Mouse (Mus musculus) urinary bladder, postnatal 4 days (tissue): Measurements from ENCODE around the gene Tpi1.
"Not testable (repeated sequence)": the region's sequence is repeated elsewhere in the genome, so short reads cannot be mapped to it uniquely, and the experiment has no call there.

ENCODE experiments used
- DNase-seq, 2 experiments: peaks; one replicate each; pipeline ENCODE4 v3.0.0; 2021 to 2022; ENCODE audit warnings: low spot score in 2 of 2

Gene Tpi1

DNA sequence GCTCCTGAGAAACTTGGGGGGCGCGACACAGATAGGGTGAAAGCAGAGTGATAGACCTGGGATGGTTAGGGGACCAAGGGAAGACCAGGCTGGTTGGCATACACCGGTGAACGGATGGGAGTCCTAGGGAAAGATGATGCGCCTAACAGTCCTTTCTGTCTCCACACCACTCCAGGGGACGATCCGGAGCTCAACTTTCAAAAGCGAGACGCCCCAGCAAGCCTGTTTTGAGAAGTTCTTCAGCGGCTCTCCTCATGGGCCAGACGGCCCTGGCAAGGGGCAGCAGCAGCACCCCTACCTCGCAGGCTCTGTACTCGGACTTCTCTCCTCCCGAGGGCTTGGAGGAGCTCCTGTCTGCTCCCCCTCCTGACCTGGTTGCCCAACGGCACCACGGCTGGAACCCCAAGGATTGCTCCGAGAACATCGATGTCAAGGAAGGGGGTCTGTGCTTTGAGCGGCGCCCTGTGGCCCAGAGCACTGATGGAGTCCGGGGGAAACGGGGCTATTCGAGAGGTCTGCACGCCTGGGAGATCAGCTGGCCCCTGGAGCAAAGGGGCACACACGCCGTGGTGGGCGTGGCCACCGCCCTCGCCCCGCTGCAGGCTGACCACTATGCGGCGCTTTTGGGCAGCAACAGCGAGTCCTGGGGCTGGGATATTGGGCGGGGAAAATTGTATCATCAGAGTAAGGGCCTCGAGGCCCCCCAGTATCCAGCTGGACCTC, 4.9 kb downstream of the Tpi1 start:
- DNase-seq: peak; percentile 79 to 84

DNA sequence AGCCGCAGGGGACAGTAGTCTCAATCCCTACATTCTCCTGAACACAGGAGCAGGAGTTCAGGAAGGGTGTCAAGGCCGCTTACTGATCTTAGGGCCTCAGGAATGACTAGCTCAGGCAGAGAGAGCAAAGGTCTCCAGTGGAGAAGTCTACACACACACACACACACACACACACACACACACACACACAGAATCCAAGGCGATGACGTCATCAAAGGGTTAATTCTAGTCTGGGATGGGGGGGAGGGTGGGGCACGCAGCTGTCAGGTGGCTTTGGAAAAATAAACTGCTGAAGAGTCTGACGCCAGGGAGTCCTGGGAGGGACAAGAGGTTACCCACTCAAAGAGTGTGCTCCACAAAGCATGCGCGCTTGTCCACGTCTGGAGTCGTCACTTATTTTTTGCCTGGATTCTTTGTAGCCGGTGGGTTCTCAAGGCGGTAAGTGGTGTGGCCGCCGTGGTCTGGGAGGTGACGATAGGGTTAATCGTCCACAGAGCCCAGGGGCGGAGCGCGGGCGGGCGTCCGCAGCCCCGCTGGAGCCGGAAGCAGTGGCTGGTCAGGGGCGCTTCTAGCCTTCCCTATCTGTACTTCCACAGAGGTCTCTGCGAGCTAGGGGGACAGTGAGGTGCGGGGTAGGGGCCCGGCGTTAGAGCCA, 5.6 kb downstream of the Tpi1 start, which contains the start of gene Spsb2:
Spsb2 (plus strand) TSS at position 304 of the 655 bp plus-strand sequence.
- DNase-seq: peak; percentile 82 to 83

DNA sequence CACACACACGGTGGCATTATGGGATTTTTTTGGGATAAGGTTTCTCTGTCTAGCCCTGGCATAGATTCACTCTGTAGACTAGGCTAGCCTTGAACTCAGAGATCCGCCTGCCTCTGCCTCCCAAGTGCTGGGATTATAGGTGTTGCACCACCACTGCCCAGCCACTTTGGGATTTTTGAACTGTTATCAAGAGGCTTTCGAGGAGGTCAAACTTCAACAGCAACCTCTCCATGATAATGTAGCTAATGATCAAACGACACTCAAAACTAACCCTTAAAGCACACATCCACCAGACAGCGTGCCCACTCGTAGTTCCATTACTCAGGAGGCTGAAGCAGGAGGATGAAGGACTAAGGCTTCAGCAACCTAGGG, 6.1 kb downstream of the Tpi1 start:
- DNase-seq: no peak

DNA sequence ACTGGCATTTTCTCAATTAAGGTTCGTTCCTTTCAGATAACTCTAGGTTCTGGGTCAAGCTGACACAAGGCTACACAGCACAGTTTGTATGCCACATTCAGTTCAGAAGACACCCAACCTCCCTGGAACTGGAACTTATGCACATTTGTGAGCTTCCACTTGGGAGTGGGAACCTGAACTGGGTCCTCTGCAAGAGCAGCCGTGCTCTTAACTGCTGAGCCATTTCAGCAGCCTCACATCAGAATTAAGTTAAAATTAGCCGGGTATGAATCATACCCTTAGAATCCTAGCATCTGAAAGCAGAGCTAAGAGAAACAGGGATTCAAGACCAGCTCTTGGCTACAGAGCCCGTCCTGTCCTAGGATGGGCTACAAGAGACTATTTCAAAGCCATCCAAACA, 6.7 kb downstream of the Tpi1 start:
- no peak for DNase-seq

DNA sequence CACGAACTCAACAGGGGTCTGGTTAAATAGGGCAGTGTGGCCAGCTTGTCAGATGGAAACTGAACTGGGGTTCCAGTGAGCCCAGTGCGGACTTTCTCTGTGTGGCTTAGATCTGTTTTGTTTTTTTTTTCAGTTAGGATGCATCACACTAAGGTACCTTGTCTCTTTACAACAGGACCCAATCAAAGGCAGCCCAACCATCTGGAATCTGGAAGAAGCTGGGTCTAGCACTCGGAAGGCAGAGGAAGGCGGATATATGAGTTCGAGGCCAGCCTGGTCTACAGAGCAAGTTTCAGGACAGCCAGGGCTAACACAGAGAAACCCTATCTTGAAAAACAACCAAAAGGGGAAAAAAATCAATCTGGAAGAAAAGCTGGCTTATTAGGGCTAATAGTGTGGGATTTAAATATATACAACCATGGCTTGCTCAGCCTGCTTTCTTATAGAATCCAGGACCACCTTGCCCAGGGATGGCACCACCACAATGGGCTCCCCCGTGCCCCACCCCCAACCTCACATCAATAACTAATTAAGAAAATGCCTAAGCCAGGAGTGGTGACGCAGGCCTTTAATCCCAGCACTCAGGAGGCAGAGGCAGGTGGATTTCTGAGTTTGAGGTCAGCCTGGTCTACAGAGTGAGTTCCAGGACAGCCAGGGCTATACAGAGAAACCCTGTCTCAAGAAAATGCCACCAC, 7.5 kb downstream of the Tpi1 start:
- no peak for DNase-seq

DNA sequence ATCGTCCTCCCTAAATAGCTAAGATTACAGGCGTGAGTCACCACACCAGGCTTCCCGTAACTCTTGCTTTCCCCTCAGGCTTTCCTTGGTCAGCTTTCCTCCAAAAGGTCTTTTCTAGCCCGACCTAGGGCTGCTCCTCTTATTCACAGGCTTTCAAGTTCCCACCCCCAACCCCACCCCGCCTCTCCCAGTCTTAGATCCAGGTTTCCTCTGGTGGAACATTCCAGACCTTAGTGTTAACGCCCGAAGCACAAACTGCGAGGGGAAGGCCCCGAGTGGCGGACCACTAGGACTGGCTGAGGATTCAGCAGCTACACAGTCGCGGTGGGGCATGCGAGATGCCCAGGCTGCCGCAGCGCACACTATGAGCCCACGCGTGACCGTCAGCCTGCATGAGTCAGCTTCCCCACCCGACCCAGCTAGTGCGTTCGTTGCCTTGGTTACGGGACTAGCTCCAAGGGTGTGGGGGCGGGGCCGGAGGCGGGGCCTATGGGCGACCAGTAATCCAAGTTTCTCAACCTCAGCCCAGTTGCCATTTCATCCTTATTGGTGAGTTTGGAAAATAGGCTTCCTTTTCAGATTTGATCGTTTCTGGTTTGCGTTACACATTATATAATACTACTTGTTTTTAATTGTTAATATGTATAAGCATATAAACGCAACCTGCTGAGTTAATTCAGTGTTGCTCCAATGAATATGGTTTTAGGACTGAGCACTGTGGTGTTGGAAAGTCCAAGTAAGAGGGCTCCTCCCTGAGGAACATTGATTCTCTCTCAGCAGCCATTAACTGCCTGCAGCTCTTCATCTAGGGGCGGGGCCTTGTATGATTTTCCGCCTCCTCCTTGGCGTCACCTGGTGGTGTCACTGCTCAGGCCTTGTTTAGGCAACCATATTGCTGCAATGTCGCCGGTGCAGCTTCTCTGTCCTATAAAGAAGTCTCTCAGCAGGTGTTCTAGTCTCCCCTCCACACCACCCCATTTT, 8.5 kb downstream of the Tpi1 start:
- peak; percentile 91 to 98 for DNase-seq

DNA sequence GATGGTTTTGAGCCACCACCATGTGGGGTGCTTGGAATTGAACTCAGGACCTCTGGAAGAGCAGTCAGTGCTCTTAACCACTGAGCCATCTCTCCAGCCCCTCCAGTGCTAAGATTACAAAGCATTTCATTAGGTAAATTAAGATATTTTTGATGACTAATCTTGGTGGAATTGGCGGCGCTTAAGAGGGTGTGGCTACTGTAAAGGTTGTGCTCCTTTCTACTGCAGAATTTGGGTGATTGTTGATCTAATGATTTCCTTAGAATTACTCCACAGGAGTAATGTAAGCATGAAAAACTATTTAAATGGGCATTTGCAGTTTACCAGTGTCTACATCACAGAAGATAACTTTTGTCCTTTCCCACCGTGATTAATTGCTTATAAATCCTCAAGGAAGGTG, 9.8 kb downstream of the Tpi1 start:
- DNase-seq: no peak

DNA sequence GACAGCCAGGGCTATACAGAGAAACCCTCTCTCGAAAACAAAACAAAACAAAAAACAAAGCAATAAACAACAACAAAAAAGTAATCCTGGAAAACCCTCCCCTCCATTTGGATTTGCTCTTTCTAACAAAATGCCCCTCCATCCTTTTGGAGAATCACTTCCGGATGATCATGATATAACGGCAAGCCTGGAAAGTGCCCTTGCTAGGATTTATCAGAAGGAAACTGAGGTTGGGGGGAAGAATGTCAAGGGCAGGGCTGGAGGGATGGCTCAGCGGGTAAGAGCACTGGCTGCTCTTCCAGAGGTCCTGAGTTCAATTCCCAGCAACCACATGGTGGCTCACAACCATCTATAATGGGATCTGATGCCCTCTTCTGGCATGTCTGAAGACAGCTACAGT, 10.4 kb downstream of the Tpi1 start:
- DNase-seq: not testable (repeated sequence)

DNA sequence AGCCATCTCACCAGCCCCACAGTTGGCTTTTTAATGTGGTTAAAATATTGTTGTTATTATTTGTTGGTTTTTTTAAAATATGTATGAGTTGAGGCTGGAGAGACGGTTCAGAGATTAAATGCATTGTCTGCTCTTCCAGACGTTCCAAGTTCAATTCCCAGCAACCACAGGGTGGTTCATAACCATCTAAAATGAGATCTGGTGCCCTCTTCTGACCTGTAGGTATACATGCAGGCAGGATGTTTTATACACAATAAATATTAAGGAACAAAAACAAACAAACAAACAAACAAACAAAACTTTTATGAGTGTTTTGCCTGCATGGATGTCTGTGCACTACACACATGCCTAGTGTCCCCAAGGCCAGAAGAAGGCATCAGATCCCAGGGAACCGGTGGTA, 11.0 kb downstream of the Tpi1 start:
- no peak for DNase-seq

DNA sequence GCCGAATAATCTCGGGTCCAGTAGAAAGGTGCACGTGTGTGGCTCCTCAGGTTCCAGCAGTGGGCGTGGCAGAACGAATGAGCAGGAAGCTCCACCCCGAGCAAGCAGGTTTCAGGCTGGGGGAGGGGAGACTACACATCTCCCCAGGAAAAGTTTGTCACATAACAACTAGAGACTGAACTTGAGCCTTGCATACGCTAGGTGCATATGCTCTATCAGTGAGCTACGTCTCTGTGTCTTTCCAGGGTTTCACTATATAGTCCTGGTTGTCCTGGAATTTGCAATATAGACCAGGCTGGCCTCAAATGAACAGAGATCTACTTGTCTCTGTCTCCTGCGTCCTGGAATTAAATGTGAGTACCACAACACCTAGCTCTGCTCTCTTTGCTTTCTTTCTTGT, 11.7 kb downstream of the Tpi1 start:
- not testable (repeated sequence) for DNase-seq

DNA sequence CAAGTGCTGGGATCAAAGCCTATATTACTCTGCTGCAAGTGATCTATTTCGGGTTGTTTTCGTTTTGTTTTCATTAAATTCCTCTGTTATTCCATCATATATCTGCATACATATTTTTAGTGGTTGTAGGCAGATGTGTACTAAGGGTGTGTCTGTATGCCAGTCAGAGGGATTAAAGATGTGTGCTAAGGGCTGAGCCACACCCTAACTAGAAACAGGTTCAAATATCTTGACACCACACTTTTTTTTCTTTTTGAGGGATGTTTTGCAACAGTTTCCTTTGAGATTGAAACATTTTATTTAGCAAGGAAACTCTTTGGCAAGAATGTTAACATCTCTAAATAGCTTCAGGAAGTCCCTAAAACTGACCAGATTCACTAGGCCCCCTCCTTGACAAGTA, 17.9 kb downstream of the Tpi1 start:
- no peak for DNase-seq

DNA sequence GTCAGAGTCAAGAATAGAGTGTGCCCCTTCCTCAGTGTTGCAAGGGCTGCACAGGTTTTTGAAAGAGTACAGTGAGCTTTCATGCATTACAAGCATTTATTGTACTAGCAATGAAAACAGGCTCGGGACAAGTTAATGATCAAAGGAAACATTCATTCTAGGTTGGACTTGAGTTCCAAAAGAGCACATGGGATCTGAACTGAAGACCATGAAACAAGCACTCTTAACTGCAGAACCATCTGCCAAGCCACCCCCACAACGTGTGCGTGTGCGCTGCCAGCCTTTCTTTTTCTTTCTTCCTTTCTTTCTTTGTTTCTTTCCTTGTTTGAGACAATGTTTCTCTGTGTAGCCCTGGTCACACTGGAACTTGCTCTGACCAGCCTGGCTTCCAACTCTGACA, 18.3 kb downstream of the Tpi1 start:
- DNase-seq: no peak

DNA sequence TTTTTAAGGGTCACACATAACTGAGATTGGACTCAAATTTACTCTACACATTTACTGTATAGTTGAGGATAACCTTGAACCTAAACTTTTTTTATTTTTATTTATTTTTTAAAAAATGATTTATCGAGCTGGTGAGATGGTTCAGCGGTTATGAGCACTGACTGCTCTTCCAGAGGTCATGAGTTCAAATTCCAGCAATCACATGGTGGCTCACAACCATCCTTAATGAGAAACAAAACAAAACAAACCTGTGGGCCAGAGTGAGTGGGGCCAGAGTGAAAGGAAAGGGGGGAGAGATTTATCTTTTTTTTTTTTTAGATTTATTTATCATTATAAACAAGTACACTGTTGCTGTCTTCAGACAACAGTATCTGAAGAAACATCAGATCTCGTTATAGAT, 22.2 kb downstream of the Tpi1 start:
- no peak for DNase-seq

DNA sequence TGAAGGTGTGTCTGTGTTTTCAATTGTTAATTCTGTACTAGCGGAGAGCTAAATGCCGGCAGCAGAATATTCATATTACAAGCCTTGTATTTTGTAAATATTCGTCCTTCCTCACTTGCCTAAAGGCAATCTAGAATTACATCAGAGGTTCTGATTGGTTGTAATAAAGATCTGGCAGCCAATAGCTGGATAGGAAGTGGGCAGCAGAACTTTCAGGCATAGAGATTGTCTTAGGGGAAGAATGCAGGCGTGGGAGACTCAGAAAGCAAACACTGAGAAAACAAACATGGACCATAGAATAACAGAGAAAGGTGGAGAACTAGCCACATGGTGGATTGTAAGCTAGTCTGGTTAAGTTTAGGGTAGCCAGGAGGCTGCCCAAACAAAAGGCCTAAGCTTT, 24.0 kb downstream of the Tpi1 start:
- DNase-seq: no peak

DNA sequence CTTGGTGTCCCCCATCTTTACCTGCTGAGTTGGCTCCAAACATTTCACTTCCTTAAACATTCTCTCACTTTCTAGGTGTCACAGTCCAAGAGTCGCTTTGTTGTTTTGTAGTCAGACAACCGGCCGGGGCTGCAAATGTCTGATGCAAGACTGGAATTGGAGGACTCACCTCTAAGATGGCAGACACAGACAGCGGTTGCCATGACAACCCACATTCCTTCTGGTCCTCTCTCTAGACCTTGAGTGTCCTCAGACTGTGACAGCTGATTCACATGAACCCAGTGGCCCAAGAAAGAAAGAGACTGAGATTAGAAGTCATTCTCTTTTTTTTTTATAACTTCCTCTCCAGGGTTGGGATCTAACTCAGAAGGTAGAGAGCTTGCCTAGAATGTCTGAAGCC, 24.6 kb downstream of the Tpi1 start:
- DNase-seq: no peak

DNA sequence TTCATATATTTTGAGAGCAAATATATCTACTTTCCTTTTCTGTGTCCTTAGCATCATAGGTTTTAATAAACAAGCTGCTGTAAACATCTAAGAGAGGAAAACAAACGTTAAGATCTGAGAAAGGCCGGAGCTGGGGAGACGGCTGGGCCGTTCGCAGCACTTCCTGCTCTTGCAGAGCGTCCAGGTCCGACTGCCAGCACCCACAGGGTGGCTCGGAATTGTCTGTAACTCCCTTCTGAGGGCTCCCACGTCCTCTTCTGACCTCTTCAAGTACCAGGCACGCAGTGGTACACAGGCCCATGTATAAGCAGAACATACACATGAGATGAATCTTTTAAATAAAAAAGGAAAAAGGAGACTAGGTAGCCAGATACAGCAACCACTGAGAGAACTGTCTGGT, 26.4 kb downstream of the Tpi1 start:
- DNase-seq: no peak

DNA sequence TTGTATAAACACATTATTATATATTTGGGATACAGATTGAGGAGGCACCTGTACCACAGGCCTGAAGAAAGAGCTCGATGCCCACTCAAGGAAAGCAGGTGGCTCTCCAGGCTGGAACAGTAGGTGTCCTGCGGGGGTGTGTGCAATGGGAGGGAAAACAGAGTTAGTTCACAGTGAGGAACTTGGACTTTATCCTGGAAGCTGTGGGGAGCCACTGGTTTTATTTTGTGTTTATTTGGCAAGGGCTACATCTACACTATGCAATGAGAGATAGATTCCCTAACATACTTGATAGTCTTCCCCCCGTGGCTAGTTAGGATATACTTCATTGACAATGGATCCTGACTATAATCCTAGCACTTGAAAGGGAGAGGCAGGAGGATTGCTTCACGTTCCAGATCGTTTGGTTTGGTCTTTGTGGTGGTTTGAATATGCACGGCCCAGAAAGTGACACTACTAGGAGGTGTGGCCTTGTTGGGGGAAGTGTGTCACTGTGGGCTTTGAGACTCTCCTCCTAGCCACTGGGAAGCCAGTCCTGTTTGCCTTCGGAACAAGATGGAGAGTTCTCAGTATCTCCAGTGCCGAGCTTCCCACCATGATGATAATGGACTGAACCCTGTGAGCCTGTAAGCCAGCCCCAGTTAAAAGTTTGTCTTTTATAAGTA, 27.2 kb downstream of the Tpi1 start:
- no peak for DNase-seq

DNA sequence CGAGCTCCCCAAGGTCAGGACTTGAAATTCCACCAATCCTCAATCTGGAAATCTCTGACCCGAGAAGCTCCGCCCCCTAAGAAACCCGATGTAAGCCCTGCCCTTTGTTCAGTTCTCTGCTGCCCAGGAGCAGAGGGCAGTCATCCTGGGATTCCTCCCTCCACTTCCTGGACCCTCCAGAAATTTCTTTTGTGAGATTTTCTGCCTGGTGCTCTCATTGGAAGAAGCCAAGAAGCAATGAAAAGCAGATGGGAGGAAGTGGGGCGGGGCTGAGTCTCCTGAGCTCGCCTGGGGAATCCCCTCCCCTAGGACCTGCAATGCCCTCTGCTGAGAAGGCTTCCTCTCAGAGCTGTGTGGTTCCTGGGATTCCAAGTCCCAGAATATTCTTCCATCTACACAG, 31.7 kb downstream of the Tpi1 start:
- no peak for DNase-seq

DNA sequence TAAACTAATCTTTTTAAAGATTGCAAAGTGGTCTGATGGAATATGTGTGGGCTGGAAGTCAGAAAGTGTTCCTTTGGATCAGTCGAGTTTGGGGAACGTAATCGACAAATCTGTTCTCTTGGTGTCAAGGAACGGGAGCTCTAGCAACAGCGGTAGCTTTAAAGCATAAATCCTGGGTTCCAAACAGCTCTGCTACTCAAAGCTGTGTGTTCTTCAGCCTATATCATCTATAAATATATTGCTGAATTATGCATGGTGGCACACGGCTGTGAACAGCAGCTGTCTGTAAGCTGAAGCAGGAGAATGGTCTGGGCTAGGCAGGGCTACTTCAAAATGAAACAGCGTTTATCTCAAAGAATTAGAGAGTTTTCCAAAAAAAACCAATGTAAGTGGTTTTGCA, 33.2 kb downstream of the Tpi1 start:
- DNase-seq: no peak

DNA sequence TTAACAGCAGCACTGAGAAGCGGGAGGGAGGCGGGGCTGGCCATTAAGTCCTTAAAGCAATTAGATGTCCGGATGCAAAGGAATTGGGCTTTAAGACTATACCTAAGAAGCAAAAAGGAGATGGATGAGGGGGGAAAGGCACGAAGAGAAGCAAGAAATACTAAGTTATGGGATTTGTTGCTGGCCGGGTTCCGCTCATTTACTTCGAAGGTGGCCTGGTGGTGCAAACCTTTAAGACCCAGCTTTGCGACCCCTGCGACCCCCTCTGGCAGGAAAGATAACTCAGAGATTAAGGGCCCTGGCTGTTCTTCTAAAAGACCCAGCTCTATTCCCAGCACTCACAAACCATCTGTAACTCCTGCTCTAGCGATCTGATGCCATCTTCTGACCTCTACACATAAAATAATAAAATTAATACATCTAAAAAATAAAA, 34.1 kb downstream of the Tpi1 start:
- no peak for DNase-seq
